Mouse (Mus musculus) G1E (cell line): Measurements from ENCODE around the gene Pnmal2.

Experiments used
- CTCF ChIP-seq: IDR thresholded peaks from 2 replicates; pipeline ENCODE4 v1.5.1; 2012; ENCODE audit warnings: low read depth, low read length, inconsistent platforms, mixed read lengths
- TAL1 ChIP-seq: conservative IDR thresholded peaks from 2 replicates; pipeline ENCODE4 v1.6.1; 2012; ENCODE audit warnings: low read depth, low read length, inconsistent platforms, mixed read lengths

DNA sequence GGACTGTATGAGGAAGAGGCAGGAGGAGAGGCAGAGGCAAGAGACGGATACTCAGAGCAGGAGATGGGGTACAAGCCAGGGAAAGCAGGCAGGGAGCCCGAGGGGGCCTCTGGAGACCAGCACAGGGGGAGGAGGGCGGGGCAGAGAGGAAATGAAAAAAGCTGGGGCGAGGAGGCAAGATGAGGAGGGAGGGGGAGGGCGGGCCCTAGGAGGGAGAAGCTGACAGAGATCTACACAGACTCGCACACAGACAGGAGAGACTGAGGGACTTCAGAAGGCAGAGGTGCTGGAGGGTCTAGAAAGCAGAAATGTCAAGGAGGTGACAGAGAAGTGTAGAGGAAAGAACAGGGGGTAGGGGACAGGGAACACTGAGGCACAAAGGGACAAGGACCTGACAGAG is 38.2 kb upstream of the Pnmal2 start, which contains the start of gene Ptgir:
- TF ChIP-seq CTCF (no peak), TAL1 (no peak)
